Mouse (Mus musculus): ENCODE data around the gene Ptpru. TPM values are rescaled to one million over a fixed set of nuclear protein-coding genes. Genes with fewer than 3 reads are reported as not detected.

Gene Ptpru
- polyA plus RNA-seq (2015; fragmentation: Nextera tagmentation; extraction: Ambion mirVana) = 4.6 and 4.9 TPM in 2 replicates

DNA sequence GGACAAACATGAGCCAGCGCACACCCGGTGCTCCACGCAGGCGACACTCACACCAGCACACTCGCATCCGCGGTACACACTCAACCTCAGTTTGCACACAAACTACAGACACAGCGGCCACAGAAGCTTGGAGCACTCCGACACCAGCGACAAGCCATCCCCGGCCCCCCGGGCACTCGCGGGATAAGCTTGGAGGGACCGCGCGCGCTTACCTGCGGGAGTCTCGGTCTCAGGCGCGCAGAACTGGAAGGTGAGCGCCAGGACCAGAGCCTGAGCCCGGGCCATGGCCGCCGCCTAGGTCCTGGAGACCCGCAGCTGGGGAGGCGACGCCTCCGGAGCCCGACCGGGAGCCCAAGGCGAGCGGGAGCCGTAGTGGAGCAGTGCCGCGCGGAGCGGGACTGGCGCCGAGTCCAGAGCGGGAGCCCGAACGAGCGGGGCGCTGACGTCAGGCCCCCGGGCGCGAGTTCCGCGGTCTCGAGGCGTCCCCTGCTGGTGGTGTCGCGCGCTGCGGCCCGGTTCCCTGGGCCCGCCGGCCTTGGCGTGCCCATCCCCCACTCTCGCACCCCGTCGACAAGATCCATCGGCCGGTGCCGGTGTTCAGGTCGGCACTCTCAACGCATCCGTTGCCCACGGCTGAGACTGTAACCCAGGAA is at the start of gene Ptpru:
Gene Ptpru, minus strand, starts transcription at position 417 of the 653 bp plus-strand sequence.
- Histone ChIP-seq H3K4me3 (replicated peaks) (peak within 1 kb of the TSS; percentile 66), H3K9me3 (no peaks in the 10 kb centered on the region), H3K27me3 (replicated peaks) (peaks cover 20% of the 10 kb centered on the region), H3K27ac (no peak within 1 kb of the TSS), H3K36me3 (no peaks in the 10 kb centered on the region), H3K4me2 (replicated peaks) (peak within 1 kb of the TSS; percentile 98), H3K4me1 (replicated peaks) (peaks cover 15% of the 10 kb centered on the region), H3K9ac (peak within 1 kb of the TSS; percentile 64)
- under 1% methylated on average over 72 of the region's 72 CpGs for WGBS
- ATAC-seq = peak; percentile 86

DNA sequence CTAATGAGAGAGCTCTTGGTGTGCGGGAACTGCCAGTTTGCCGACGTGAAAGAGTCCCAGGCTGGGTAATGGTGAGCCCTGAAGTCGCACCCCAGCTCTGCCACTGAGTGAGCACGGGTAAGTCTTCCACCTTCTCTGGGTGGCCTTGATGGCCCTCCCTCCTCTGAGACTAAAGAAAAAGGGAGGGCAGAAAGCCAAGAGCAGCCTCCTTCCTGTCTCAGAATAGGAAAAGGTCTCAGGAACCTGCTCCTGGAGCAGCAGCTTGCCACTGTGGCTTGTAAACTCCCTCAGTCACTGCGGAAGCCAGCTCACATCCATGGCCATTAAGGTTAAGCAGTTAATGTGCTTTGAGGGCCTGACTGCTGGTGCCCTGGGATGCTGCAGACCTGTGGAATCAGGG is 47.3 kb upstream of the Ptpru start:
- no peak overlapping the region for H3K4me3 ChIP-seq (replicated peaks)
- H3K27ac ChIP-seq = no peak overlapping the region
- no peak for ATAC-seq
- H3K4me1 ChIP-seq (replicated peaks) = peaks cover 11% of the 10 kb centered on the region
- 76% methylated on average over 6 of the region's 6 CpGs for WGBS
- no peak overlapping the region for H3K9ac ChIP-seq
- no peaks in the 10 kb centered on the region for H3K9me3 ChIP-seq
- no peak overlapping the region for H3K4me2 ChIP-seq (replicated peaks)
- peaks cover 19% of the 10 kb centered on the region for H3K36me3 ChIP-seq
- no peaks in the 10 kb centered on the region for H3K27me3 ChIP-seq (replicated peaks)

DNA sequence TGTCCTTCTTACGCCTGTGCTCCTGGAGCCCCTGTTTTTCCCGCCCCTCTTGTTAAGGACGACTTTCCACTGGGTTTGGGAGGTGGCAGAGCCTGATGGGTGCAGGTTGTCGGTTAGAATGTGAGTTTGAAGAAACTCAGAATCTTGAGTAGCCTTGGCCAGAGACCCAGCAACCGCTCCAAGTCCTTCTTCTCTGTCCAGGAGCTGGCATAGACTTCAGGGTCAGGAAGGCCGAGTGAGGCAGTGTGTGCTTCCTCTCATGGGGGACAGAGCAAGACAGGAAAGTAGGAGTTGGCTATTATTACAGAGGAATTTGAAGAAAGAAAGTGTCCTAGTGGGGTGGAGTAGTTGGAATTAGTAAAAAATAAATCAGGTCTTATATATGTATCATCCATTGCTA is 45.5 kb upstream of the Ptpru start:
- peaks cover 17% of the 10 kb centered on the region for H3K4me1 ChIP-seq (replicated peaks)
- no peak overlapping the region for H3K4me3 ChIP-seq (replicated peaks)
- 62% methylated on average over 6 of the region's 6 CpGs for WGBS
- H3K4me2 ChIP-seq (replicated peaks) = no peak overlapping the region
- no peaks in the 10 kb centered on the region for H3K9me3 ChIP-seq
- no peak overlapping the region for H3K27ac ChIP-seq
- H3K9ac ChIP-seq = no peak overlapping the region
- ATAC-seq = no peak
- H3K36me3 ChIP-seq = peaks cover 19% of the 10 kb centered on the region
- no peaks in the 10 kb centered on the region for H3K27me3 ChIP-seq (replicated peaks)

DNA sequence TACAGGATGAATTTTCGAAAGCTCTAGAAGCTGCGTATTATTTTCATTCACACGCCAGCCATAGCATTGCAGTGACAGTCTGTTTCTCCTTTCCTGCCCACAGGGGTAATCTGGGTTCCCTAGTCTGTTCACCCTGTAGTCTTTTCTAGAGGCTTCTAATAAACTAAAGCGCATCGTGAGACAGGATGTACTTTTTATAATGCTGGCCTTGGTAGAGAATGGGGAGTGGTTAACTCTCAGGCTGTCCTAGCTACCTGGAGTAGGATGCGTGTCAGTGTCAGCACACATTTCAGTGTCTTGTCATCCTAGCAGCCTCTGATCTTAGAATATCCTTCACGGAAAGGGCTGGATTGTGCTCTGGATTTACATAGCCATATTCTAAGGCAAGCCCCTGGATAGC is 43.2 kb upstream of the Ptpru start:
- Histone ChIP-seq H3K27ac (no peak overlapping the region), H3K4me3 (replicated peaks) (no peak overlapping the region), H3K9ac (no peak overlapping the region), H3K4me2 (replicated peaks) (no peak overlapping the region), H3K27me3 (replicated peaks) (no peaks in the 10 kb centered on the region), H3K9me3 (no peaks in the 10 kb centered on the region), H3K36me3 (peaks cover 16% of the 10 kb centered on the region), H3K4me1 (replicated peaks) (peaks cover 26% of the 10 kb centered on the region)
- no peak for ATAC-seq
- 83% methylated on average over 7 of the region's 7 CpGs for WGBS

DNA sequence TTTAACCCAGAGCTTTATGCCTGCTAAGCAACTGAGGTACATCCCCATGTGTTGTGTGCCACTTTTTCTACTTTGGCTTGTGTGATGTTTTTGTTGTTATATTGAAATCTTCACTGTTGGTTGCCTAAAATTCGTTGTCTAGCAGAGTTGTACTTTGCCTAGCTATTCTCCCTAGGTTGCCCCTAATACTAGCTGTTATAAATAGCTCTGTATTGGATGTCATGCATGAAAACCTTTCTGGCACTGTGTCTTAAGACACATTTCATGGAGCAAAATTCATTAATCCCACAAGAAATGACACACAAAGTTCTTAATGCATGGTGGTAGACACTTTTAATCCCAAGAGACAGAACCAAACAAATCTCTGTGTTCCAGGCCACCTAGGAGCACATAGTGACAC is 41.6 kb upstream of the Ptpru start:
- ATAC-seq = no peak
- H3K4me1 ChIP-seq (replicated peaks) = peaks cover 28% of the 10 kb centered on the region
- WGBS = 66% methylated on average over 1 of the region's 1 CpGs

DNA sequence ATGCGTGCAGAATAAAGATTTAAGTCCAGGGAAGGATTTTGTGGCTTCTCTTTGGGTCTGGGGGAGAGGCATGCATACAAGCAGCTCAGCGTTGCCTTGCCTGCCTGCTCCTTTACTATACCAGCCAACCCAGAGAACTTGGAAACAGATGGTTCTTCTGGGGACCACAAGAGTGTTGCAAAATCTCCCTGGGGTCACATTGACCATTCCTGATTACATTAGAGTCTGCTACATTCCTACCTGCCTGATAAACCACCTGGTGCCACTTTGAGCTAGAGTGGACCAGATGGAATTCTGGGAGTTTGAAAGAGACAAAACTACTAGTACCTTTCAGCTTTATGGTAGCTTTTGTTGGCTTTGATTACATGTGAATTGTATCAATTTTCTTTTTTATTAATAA is 38.7 kb upstream of the Ptpru start:
- Histone ChIP-seq H3K27me3 (replicated peaks) (no peaks in the 10 kb centered on the region), H3K9me3 (no peaks in the 10 kb centered on the region), H3K4me1 (replicated peaks) (peaks cover 20% of the 10 kb centered on the region), H3K36me3 (no peaks in the 10 kb centered on the region), H3K27ac (no peak overlapping the region), H3K4me2 (replicated peaks) (no peak overlapping the region), H3K4me3 (replicated peaks) (no peak overlapping the region), H3K9ac (no peak overlapping the region)
- WGBS = 65% methylated on average over 2 of the region's 2 CpGs
- no peak for ATAC-seq

More for the DNA sequence above, 41.6 kb upstream of the Ptpru start:
- Histone ChIP-seq H3K36me3 (0 out of 2 replicates have a peak, but pooled peaks cover 4% of the 10 kb centered on the region), H3K9me3 (no peaks in the 10 kb centered on the region), H3K9ac (no peak overlapping the region), H3K27me3 (replicated peaks) (no peaks in the 10 kb centered on the region), H3K4me2 (replicated peaks) (no peak overlapping the region), H3K4me3 (replicated peaks) (no peak overlapping the region), H3K27ac (no peak overlapping the region)

DNA sequence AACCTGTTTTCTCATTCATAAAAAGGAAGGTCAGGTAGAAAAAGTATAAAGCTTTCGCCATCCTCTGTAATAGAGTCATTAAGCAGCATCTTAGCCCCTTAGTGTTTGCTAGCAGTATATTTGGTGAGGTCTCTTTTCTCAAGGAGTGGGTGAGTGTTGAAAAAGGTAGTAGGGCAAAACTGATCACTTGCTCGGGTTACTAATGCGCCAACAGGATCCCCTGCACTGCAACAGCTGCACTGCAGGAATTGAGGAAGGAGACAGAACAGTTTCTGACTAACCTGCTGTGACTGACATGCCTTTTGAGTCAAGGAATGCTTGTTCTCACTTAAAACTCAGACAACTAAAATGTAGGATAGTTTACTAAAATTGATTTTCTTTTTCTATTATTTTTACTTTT is 37.2 kb upstream of the Ptpru start:
- Histone ChIP-seq H3K36me3 (no peaks in the 10 kb centered on the region), H3K27ac (no peak overlapping the region), H3K4me1 (replicated peaks) (peaks cover 20% of the 10 kb centered on the region), H3K4me3 (replicated peaks) (peak overlapping the region; percentile 98), H3K9ac (peak overlapping the region; percentile 100), H3K27me3 (replicated peaks) (no peaks in the 10 kb centered on the region), H3K4me2 (replicated peaks) (peak overlapping the region; percentile 77), H3K9me3 (no peaks in the 10 kb centered on the region)
- ATAC-seq = no peak
- 43% methylated on average over 3 of the region's 3 CpGs for WGBS

DNA sequence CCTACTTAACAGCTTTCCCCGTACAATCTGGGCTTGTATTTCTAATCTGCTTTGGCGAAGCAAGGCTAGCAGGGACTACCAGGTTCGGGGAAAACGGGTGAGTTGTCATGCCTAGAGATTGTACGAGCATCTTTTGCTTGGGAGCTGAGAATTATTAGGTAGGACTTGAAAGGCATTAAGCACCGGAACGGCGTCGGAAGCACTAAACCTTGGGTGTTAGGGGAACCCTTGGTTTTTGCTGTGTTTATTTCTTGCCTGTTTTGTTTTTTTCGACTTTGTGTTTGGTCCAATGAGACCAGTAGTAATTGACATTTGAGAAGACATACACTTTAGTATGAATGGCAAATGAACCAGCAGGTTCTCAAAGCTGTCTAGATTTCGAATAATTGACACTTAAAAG is 36.5 kb upstream of the Ptpru start:
- H3K4me2 ChIP-seq (replicated peaks) = peak overlapping the region; percentile 77
- H3K27ac ChIP-seq = peak overlapping the region; percentile 100
- no peaks in the 10 kb centered on the region for H3K9me3 ChIP-seq
- H3K36me3 ChIP-seq = no peaks in the 10 kb centered on the region
- peak overlapping the region; percentile 100 for H3K9ac ChIP-seq
- ATAC-seq = no peak
- WGBS = 3% methylated on average over 11 of the region's 11 CpGs
- peak overlapping the region; percentile 98 for H3K4me3 ChIP-seq (replicated peaks)
- peaks cover 16% of the 10 kb centered on the region for H3K4me1 ChIP-seq (replicated peaks)
- no peaks in the 10 kb centered on the region for H3K27me3 ChIP-seq (replicated peaks)

DNA sequence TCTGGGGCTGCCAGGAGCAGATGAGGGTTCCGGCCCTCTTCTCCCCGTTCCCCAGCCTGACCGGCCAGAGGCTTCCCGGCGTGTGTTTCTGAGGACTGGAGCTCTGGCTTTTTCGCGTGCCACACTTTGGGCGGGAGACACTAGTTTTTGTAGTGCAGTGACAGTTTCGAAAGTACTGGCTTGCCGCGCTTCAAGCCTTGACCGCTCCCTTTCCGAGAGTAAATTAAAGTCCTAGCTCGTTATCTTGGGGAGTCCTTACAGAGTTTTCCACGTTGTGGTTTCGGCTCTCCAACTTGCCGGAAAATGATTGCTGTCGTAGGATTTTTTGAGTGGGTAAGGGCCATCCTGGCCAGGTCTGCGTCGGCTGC is 36.1 kb upstream of the Ptpru start:
- peak overlapping the region; percentile 100 for H3K27ac ChIP-seq
- peaks cover 14% of the 10 kb centered on the region for H3K4me1 ChIP-seq (replicated peaks)
- no peaks in the 10 kb centered on the region for H3K9me3 ChIP-seq
- peak overlapping the region; percentile 100 for H3K9ac ChIP-seq
- peak overlapping the region; percentile 98 for H3K4me3 ChIP-seq (replicated peaks)
- H3K27me3 ChIP-seq (replicated peaks) = no peaks in the 10 kb centered on the region
- peak overlapping the region; percentile 77 for H3K4me2 ChIP-seq (replicated peaks)
- H3K36me3 ChIP-seq = no peaks in the 10 kb centered on the region
- ATAC-seq = peak; percentile 19; the same call in 1 of the 2 replicates
- under 1% methylated on average over 20 of the region's 20 CpGs for WGBS

DNA sequence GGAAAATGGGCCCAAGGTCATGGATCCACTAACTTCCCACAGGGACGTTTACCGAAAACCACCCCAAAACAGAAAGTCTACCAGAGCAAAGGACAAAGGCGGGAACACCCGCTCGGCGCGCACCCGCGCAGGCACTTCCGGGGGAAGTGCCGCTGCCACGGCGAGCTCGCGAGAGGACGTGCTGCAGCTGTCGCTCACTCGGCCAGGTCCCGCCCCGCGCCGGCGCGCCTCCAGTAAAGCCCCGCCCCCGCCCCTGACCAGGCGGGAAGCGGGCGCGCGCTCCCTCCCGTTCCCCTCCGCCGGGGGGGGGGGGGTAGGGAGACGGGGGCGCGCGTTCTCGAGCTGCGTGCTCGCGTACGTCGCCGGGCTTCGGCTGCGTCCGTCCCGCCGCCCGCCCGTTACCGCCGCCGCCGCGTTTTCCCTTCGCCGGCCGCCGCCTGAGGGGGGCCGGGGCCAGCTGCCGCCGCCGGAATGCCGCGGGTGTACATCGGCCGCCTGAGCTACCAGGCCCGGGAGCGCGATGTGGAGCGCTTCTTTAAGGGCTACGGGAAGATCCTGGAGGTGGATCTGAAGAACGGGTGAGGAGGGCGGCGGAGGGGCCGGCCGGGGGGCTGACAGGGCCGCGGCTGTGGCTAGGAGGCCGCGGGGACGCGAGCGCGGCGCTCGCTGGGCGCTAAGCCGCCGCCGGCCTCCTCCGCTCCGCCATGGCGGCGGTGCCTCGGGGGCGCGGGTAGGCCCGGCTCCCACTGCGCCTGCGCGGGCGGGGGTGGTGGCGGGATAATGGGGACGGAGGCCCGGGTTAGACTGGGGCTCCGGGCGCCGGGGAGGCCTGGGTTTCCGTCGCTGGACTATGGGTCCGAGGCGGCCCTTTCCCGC is 35.4 kb upstream of the Ptpru start, which contains the start of gene Srsf4:
Gene Srsf4, plus strand, starts transcription at position 325 of the 876 bp plus-strand sequence.
- Histone ChIP-seq H3K27ac (peak within 1 kb of the TSS; percentile 100), H3K4me3 (replicated peaks) (peak within 1 kb of the TSS; percentile 98), H3K4me1 (replicated peaks) (peaks cover 14% of the 10 kb centered on the region), H3K36me3 (no peaks in the 10 kb centered on the region), H3K4me2 (replicated peaks) (peak within 1 kb of the TSS; percentile 77), H3K9me3 (no peaks in the 10 kb centered on the region), H3K27me3 (replicated peaks) (no peaks in the 10 kb centered on the region), H3K9ac (peak within 1 kb of the TSS; percentile 100)
- WGBS = under 1% methylated on average over 97 of the region's 116 CpGs
- peak; percentile 97 for ATAC-seq

DNA sequence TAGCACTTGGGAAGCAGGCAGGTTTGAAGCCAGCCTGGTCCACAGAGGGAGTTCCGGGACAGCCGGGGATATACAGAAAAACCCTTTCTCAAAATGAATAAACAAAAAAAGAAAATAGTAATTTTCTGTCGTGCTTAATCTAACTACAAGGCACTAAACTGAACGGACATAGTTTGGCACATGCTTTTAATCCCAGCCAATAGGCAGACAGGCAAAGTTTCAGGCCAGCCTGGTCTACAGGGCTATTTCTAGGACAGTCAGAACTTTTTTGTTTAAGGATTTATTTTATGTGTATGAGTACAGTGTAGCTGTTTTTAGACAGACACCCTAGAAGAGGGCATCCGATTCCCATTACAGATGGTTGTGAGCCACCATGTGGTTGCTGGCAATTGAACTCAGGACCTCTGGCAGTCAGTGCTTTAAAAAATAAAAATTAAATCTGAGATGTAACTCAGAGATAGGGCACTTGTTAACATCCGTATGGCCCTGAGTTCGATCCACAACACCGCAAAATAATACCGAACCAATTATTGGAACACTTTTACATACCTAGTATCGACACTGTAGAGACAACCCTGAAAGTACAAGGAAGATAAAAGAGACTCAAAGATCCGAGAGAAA is 34.7 kb upstream of the Ptpru start:
- peak overlapping the region; percentile 59 for H3K4me2 ChIP-seq (replicated peaks)
- peak; percentile 34 for ATAC-seq
- peak overlapping the region; percentile 82 for H3K27ac ChIP-seq
- peak overlapping the region; percentile 57 for H3K9ac ChIP-seq
- H3K27me3 ChIP-seq (replicated peaks) = no peaks in the 10 kb centered on the region
- no peaks in the 10 kb centered on the region for H3K36me3 ChIP-seq
- no peaks in the 10 kb centered on the region for H3K9me3 ChIP-seq
- 7% methylated on average over 11 of the region's 11 CpGs for WGBS
- peak overlapping the region; percentile 98 for H3K4me3 ChIP-seq (replicated peaks)
- H3K4me1 ChIP-seq (replicated peaks) = peaks cover 14% of the 10 kb centered on the region

DNA sequence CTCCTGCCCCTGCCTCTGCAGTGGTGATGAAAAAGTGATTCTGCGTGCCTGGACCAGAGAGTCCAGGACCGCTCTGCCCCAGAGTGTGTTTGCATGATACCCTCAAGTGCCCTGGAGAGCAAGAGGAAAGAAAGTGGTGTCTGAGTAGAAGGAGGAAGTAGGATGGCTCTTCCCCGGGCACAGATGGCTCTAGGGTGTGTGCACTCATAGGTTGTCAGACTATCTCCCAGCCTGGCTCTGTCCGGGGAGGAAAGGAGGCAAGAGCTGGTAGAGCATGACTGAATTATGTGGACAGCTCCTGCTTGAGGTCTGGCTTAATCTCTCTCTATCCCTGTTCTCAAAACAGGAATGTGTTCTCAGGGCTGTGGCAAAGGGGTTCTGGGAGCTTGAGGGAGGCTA is 23.3 kb upstream of the Ptpru start:
- Histone ChIP-seq H3K4me3 (replicated peaks) (no peak overlapping the region), H3K9ac (no peak overlapping the region), H3K36me3 (peaks cover 14% of the 10 kb centered on the region; the same call in 1 of the 2 replicates), H3K4me1 (replicated peaks) (no peaks in the 10 kb centered on the region), H3K27me3 (replicated peaks) (no peaks in the 10 kb centered on the region), H3K9me3 (no peaks in the 10 kb centered on the region), H3K27ac (no peak overlapping the region), H3K4me2 (replicated peaks) (no peak overlapping the region)
- 82% methylated on average over 4 of the region's 4 CpGs for WGBS
- no peak for ATAC-seq

Measured in intestine, embryonic 15.5 days (tissue).